Mouse (Mus musculus) myocyte (in vitro differentiated cells): ENCODE results near the gene Alg13. TPM values are rescaled to one million over a fixed set of nuclear protein-coding genes. Genes with fewer than 3 reads are reported as not detected.

Source experiments
- H3K27me3 ChIP-seq: one replicate; pipeline ENCODE4 v1.6.1; 2011; ENCODE audit not compliant: control insufficient read depth, insufficient read depth, insufficient read length
- H3K36me3 ChIP-seq: one replicate; pipeline ENCODE4 v1.6.1; 2011; ENCODE audit not compliant: control insufficient read depth, insufficient read depth
- H3K4me2 ChIP-seq: one replicate; pipeline ENCODE4 v1.6.1; 2011; ENCODE audit warnings: low read depth, control low read depth
- H3K4me3 ChIP-seq: one replicate; pipeline ENCODE4 v1.5.1; 2011; ENCODE audit warnings: mild to moderate bottlenecking, control low read depth, moderate library complexity
- H3K79me2 ChIP-seq: one replicate; pipeline ENCODE4 v1.6.1; 2011; ENCODE audit not compliant: control insufficient read depth, insufficient read depth
- H3ac ChIP-seq: one replicate; pipeline ENCODE4 v1.6.1; 2011; ENCODE audit not compliant: control insufficient read depth, insufficient read length
- CEBPB ChIP-seq: IDR thresholded peaks from 2 replicates; pipeline ENCODE4 v1.6.1; 2011; ENCODE audit warnings: mild to moderate bottlenecking, moderate library complexity; ENCODE audit not compliant: poor library complexity, insufficient read depth, severe bottlenecking
- E2F4 ChIP-seq: IDR thresholded peaks from one replicate; pipeline ENCODE4 v1.6.1; 2011; ENCODE audit warnings: mild to moderate bottlenecking, control low read depth, moderate library complexity; ENCODE audit not compliant: insufficient read depth
- MAX ChIP-seq: IDR thresholded peaks from one replicate; pipeline ENCODE4 v1.6.1; 2011; ENCODE audit warnings: low read depth, mild to moderate bottlenecking, control low read depth
- MYOD1 ChIP-seq, 3 experiments: IDR thresholded peaks; one replicate each; pipeline ENCODE4 v1.6.1; 2011; ENCODE audit warnings: control low read depth in 2 of 3, low read depth in 2 of 3, mild to moderate bottlenecking in 2 of 3, moderate library complexity in 1 of 3; ENCODE audit not compliant: insufficient read length in 2 of 3, control insufficient read depth in 1 of 3
- MYOG ChIP-seq, 3 experiments: IDR thresholded peaks; one replicate each; pipeline ENCODE4 v1.6.1; 2011; ENCODE audit warnings: control low read depth in 2 of 3, low read depth in 2 of 3, mild to moderate bottlenecking in 2 of 3; ENCODE audit not compliant: insufficient read length in 2 of 3, control insufficient read depth in 1 of 3, insufficient read depth in 1 of 3
- POLR2A ChIP-seq: IDR thresholded peaks from one replicate; pipeline ENCODE4 v1.6.1; 2011; ENCODE audit warnings: low read depth, mild to moderate bottlenecking, control low read depth, moderate library complexity; ENCODE audit not compliant: insufficient read length
- POLR2AphosphoS2 ChIP-seq: IDR thresholded peaks from one replicate; pipeline ENCODE4 v1.6.1; 2011; ENCODE audit warnings: low read depth, control low read depth; ENCODE audit not compliant: insufficient read length
- REST ChIP-seq: IDR thresholded peaks from one replicate; pipeline ENCODE4 v1.6.1; 2011; ENCODE audit warnings: mild to moderate bottlenecking, control low read depth, moderate library complexity; ENCODE audit not compliant: insufficient read depth, insufficient read length
- SRF ChIP-seq: IDR thresholded peaks from one replicate; pipeline ENCODE4 v1.6.1; 2011; ENCODE audit warnings: low read depth; ENCODE audit not compliant: control insufficient read depth, insufficient read length
- TCF12 ChIP-seq: IDR thresholded peaks from one replicate; pipeline ENCODE4 v1.6.1; 2011; ENCODE audit warnings: mild to moderate bottlenecking, control low read depth; ENCODE audit not compliant: poor library complexity, insufficient read depth, severe bottlenecking
- TCF3 ChIP-seq: IDR thresholded peaks from one replicate; pipeline ENCODE4 v1.6.1; 2011; ENCODE audit warnings: low read depth, control low read depth; ENCODE audit not compliant: insufficient read length
- USF1 ChIP-seq: IDR thresholded peaks from one replicate; pipeline ENCODE4 v1.6.1; 2011; ENCODE audit warnings: low read depth, mild to moderate bottlenecking, control low read depth, moderate library complexity
- polyA plus RNA-seq: library from polyadenylated mRNA; unstranded; fragments of >200 nt; fragmentation: generic; extraction: Trizol; gene quantifications from one replicate; pipeline ENCODE4 v1.2.1, GENCODE M21; 2012; ENCODE audit warnings: missing spikeins

Alg13 gene
- polyA plus RNA-seq, 1 experiment: 3.6 TPM

GRCm38 (mm10) chrX:144403526-144403925 lies 85.9 kb downstream of the Alg13 start:
- Histone ChIP-seq H3K36me3 (no peaks in the 10 kb centered on the region), H3ac (no peak overlapping the region), H3K4me3 (no peak overlapping the region), H3K79me2 (no peaks in the 10 kb centered on the region), H3K4me2 (no peak overlapping the region), H3K27me3 (no peaks in the 10 kb centered on the region)
- no peak for TF ChIP-seq MAX
- TF ChIP-seq E2F4: no peak
- TF ChIP-seq SRF: no peak
- no peak for TF ChIP-seq TCF3
- TF ChIP-seq MYOD1 (IDR thresholded peaks at IDR 0.05; ENCODE audit: control insufficient read depth in 1 of 3, insufficient read length in 2 of 3, low read depth in 2 of 3): no peak
- TF ChIP-seq CEBPB: no peak
- TF ChIP-seq USF1: no peak
- no peak for TF ChIP-seq MYOG (IDR thresholded peaks at IDR 0.05; ENCODE audit: control insufficient read depth in 1 of 3, insufficient read depth in 1 of 3, insufficient read length in 2 of 3, low read depth in 2 of 3)
- no peak for TF ChIP-seq POLR2AphosphoS2
- no peak for TF ChIP-seq TCF12
- no peak for TF ChIP-seq REST

GRCm38 (mm10) chrX:144408036-144408435 lies 90.4 kb downstream of the Alg13 start:
- Histone ChIP-seq H3K4me3 (no peak overlapping the region), H3K79me2 (no peaks in the 10 kb centered on the region), H3K4me2 (no peak overlapping the region), H3K27me3 (no peaks in the 10 kb centered on the region), H3ac (no peak overlapping the region), H3K36me3 (no peaks in the 10 kb centered on the region)
- no peak for TF ChIP-seq POLR2AphosphoS2
- TF ChIP-seq TCF3: no peak
- no peak for TF ChIP-seq TCF12
- TF ChIP-seq SRF: no peak
- TF ChIP-seq USF1: no peak
- TF ChIP-seq MYOD1 (IDR thresholded peaks at IDR 0.05; ENCODE audit: control insufficient read depth in 1 of 3, insufficient read length in 2 of 3, low read depth in 2 of 3): no peak
- TF ChIP-seq POLR2A: no peak
- TF ChIP-seq MYOG (IDR thresholded peaks at IDR 0.05; ENCODE audit: control insufficient read depth in 1 of 3, insufficient read depth in 1 of 3, insufficient read length in 2 of 3, low read depth in 2 of 3): no peak
- no peak for TF ChIP-seq E2F4
- no peak for TF ChIP-seq REST
- no peak for TF ChIP-seq MAX
- TF ChIP-seq CEBPB: no peak

- Histone ChIP-seq H3K36me3 (no peaks in the 10 kb centered on the region), H3ac (no peak overlapping the region), H3K27me3 (no peaks in the 10 kb centered on the region), H3K79me2 (no peaks in the 10 kb centered on the region), H3K4me2 (no peak overlapping the region), H3K4me3 (no peak overlapping the region)
- TF ChIP-seq CEBPB: no peak
- TF ChIP-seq MAX: no peak
- TF ChIP-seq SRF: no peak
- TF ChIP-seq MYOD1 (IDR thresholded peaks at IDR 0.05; ENCODE audit: control insufficient read depth in 1 of 3, insufficient read length in 2 of 3, low read depth in 2 of 3): no peak
- no peak for TF ChIP-seq REST
- no peak for TF ChIP-seq MYOG (IDR thresholded peaks at IDR 0.05; ENCODE audit: control insufficient read depth in 1 of 3, insufficient read depth in 1 of 3, insufficient read length in 2 of 3, low read depth in 2 of 3)
- TF ChIP-seq POLR2A: no peak
- no peak for TF ChIP-seq TCF12
- no peak for TF ChIP-seq POLR2AphosphoS2
- no peak for TF ChIP-seq E2F4
- TF ChIP-seq USF1: no peak
These were observed 102.7 kb downstream of the Alg13 start for GRCm38 (mm10) chrX:144420259-144420658.

- H3K4me2 ChIP-seq: no peak overlapping the region
- no peak overlapping the region for H3ac ChIP-seq
- no peak for TF ChIP-seq E2F4
- no peak overlapping the region for H3K4me3 ChIP-seq
- no peaks in the 10 kb centered on the region for H3K36me3 ChIP-seq
- no peaks in the 10 kb centered on the region for H3K79me2 ChIP-seq
- H3K27me3 ChIP-seq: no peaks in the 10 kb centered on the region
These were observed 103.5 kb downstream of the Alg13 start for GRCm38 (mm10) chrX:144421091-144421490.

- Histone ChIP-seq H3K27me3 (no peaks in the 10 kb centered on the region), H3K79me2 (no peaks in the 10 kb centered on the region), H3K4me2 (no peak overlapping the region)
These were observed 106.2 kb downstream of the Alg13 start for GRCm38 (mm10) chrX:144423848-144424247.

More at GRCm38 (mm10) chrX:144423848-144424247, 106.2 kb downstream of the Alg13 start:
- Histone ChIP-seq H3K36me3 (no peaks in the 10 kb centered on the region), H3ac (no peak overlapping the region), H3K4me3 (no peak overlapping the region)
- TF ChIP-seq POLR2A: no peak
- TF ChIP-seq POLR2AphosphoS2: no peak
- no peak for TF ChIP-seq MYOG (IDR thresholded peaks at IDR 0.05; ENCODE audit: control insufficient read depth in 1 of 3, insufficient read depth in 1 of 3, insufficient read length in 2 of 3, low read depth in 2 of 3)
- TF ChIP-seq CEBPB: no peak
- no peak for TF ChIP-seq REST
- no peak for TF ChIP-seq SRF
- no peak for TF ChIP-seq MAX
- no peak for TF ChIP-seq USF1
- TF ChIP-seq MYOD1 (IDR thresholded peaks at IDR 0.05; ENCODE audit: control insufficient read depth in 1 of 3, insufficient read length in 2 of 3, low read depth in 2 of 3): no peak
- TF ChIP-seq TCF3: no peak
- no peak for TF ChIP-seq E2F4
- TF ChIP-seq TCF12: no peak

Other genes with a start within 250 kb of the Alg13 start
- not detected for gene A730046J19Rik, start 164.1 kb upstream of the Alg13 start, polyA plus RNA-seq
- not detected for gene Trpc5os, start 138.8 kb downstream of the Alg13 start, polyA plus RNA-seq